In the genomic region with DNA sequence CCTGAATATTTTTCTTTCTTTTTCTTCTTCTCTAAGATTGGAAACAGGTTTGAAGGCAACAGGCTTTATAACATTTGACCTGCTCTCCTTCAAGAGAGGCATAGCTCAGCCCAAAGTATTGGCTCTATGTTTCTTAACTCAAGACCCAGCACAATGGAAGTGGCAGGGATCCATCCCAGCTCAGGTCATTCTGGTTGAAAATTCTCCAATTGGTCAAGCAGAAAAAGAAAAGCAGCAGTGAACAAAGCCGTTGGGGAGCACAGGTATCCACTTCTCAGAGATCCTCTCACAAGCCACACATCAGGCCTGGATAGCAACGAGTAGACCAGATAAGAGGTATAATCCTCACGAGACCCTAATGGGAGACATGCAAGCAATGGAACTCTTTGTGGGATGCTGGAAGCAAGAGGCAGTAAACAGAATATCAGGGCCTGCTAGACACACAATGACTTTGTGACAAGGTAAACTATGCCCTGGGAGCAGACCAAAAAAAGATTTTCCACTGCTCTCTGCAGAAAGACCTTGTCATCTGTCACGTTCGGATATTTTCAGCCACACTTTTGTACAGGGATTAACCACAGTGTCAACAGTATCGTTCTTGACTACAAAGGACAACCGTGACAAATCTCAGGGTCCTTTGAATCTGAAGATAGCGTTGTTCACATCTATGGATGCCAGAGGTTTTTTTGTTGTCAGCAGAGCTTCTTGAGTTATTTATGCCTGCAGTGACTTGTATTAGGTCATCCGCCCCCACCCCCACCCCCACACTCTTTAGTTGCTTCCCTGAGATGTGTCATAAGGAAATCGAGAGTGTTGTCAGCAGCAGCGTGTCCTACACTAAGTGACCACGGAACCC, we compare ENCODE assay signal across 16 mouse cellular contexts. TPM values are rescaled to one million over a fixed set of nuclear protein-coding genes. Genes with fewer than 3 reads are reported as not detected.
A peak's percentile ranks its signal among the peaks of the same experiment; 100 is the strongest.
DNase-seq lines count a peak whose midpoint lies in the region; ATAC-seq and TF ChIP-seq lines count a peak whose summit lies in the region.
"Had no signal": no experiment of that assay in that cellular context is flagged by ENCODE, and none has a peak within 500 bp of the region (broad histone marks: within the 10 kb centered on the region; RNA-seq: fewer than 3 reads in every experiment).

No protein-coding gene starts in this region.

- H3K9ac ChIP-seq in kidney, embryonic 14.5 days (ENCODE audit: low read depth, low read length) = no peak overlapping the region
- H3K9ac ChIP-seq in heart, embryonic 11.5 days (ENCODE audit: low read depth, low read length) = no peak overlapping the region
- H3K9ac ChIP-seq in midbrain, embryonic 13.5 days (replicated peaks) = no peak overlapping the region
- H3K9ac ChIP-seq: liver, embryonic 15.5 days had no signal

- H3K4me1 ChIP-seq in kidney, adult 2 months (ENCODE audit: control insufficient read depth, insufficient read depth, low read length) = no peaks in the 10 kb centered on the region
- no peaks in the 10 kb centered on the region for H3K4me1 ChIP-seq in kidney, embryonic 14.5 days (ENCODE audit: control insufficient read depth, insufficient read depth, low read length)
- H3K4me1 ChIP-seq in heart, embryonic 11.5 days (ENCODE audit: control insufficient read depth, insufficient read depth, low read length) = peaks cover 24% of the 10 kb centered on the region
- H3K4me1 ChIP-seq in midbrain, embryonic 13.5 days (replicated peaks) = peaks cover 30% of the 10 kb centered on the region
- H3K4me1 ChIP-seq: liver, embryonic 15.5 days had no signal

- no peak overlapping the region for H3K4me2 ChIP-seq in kidney, embryonic 14.5 days (replicated peaks; ENCODE audit: low read depth, low read length)
- H3K4me2 ChIP-seq in heart, embryonic 11.5 days = peak overlapping the region; percentile 31; the same call in 1 of the 2 replicates
- H3K4me2 ChIP-seq in midbrain, embryonic 13.5 days (replicated peaks) = no peak overlapping the region
- H3K4me2 ChIP-seq: liver, embryonic 15.5 days had no signal

- H3K36me3 ChIP-seq in kidney, adult 2 months (ENCODE audit: control insufficient read depth, insufficient read depth, low read length) = no peaks in the 10 kb centered on the region
- H3K36me3 ChIP-seq in kidney, embryonic 14.5 days (ENCODE audit: control insufficient read depth, insufficient read depth, low read length) = no peaks in the 10 kb centered on the region
- H3K36me3 ChIP-seq in heart, embryonic 11.5 days (ENCODE audit: control insufficient read depth, insufficient read depth, low read length) = no peaks in the 10 kb centered on the region
- H3K36me3 ChIP-seq in midbrain, embryonic 13.5 days = no peaks in the 10 kb centered on the region
- H3K36me3 ChIP-seq: limb, embryonic 10.5 days; liver, embryonic 15.5 days had no signal

- 0 out of 2 replicates have a peak overlapping the region, but pooled peaks have one; percentile 28 for H3K27ac ChIP-seq in kidney, adult 2 months (ENCODE audit: insufficient read depth, low read depth, low read length)
- no peak overlapping the region for H3K27ac ChIP-seq in kidney, embryonic 14.5 days (ENCODE audit: low read depth, low read length)
- H3K27ac ChIP-seq in heart, embryonic 11.5 days (ENCODE audit: low read depth, low read length) = peak overlapping the region; percentile 89
- no peak overlapping the region for H3K27ac ChIP-seq in midbrain, embryonic 13.5 days
- H3K27ac ChIP-seq: limb, embryonic 10.5 days; liver, embryonic 15.5 days; macrophage had no signal

- H3K9me3 ChIP-seq in kidney, embryonic 14.5 days (ENCODE audit: control insufficient read depth, low read length) = no peaks in the 10 kb centered on the region
- H3K9me3 ChIP-seq in heart, embryonic 11.5 days (replicated peaks; ENCODE audit: control insufficient read depth, low read length) = no peaks in the 10 kb centered on the region
- H3K9me3 ChIP-seq in midbrain, embryonic 13.5 days = no peaks in the 10 kb centered on the region
- H3K9me3 ChIP-seq: limb, embryonic 10.5 days; liver, embryonic 15.5 days had no signal

- TF ChIP-seq POLR2A in kidney, adult 2 months (IDR thresholded peaks at IDR 0.05; ENCODE audit: low read depth, low read length) = no peak

- WGBS in kidney, adult 2 months = 66% methylated on average over 12 of the region's 12 CpGs
- 72% methylated on average over 12 of the region's 12 CpGs for WGBS in kidney, embryonic 14.5 days
- 32% methylated on average over 12 of the region's 12 CpGs for WGBS in heart, embryonic 11.5 days (ENCODE audit: insufficient replicate concordance)
- WGBS in midbrain, embryonic 13.5 days = 29% methylated on average over 12 of the region's 12 CpGs

- no peak for TF ChIP-seq CTCF in kidney, adult 2 months (conservative IDR thresholded peaks at IDR 0.05; ENCODE audit: insufficient read depth, insufficient read length, low read depth, low read length)

- peak; percentile 64 for DNase-seq in kidney, adult 2 months
- peak; percentile 30 for DNase-seq in MN1 (ENCODE audit: low spot score)
- DNase-seq in cerebellum, adult 18-20 months = no peak
- DNase-seq in left cerebral cortex, postnatal 14 days (ENCODE audit: low spot score in 2 of 2) = no peak
- DNase-seq: adrenal gland, postnatal 10 days; thymus, postnatal 4 days had no signal

- H3K4me3 ChIP-seq in kidney, adult 2 months (ENCODE audit: insufficient read depth, low read depth, low read length) = no peak overlapping the region
- H3K4me3 ChIP-seq in kidney, embryonic 14.5 days (ENCODE audit: low read length) = no peak overlapping the region
- no peak overlapping the region for H3K4me3 ChIP-seq in heart, embryonic 11.5 days (ENCODE audit: low read depth, low read length)
- H3K4me3 ChIP-seq in midbrain, embryonic 13.5 days (replicated peaks) = no peak overlapping the region
- H3K4me3 ChIP-seq: limb, embryonic 10.5 days; liver, embryonic 15.5 days had no signal

- ATAC-seq in kidney, embryonic 14.5 days (ENCODE audit: low FRiP score, low TSS enrichment) = no peak
- ATAC-seq in heart, embryonic 11.5 days (replicated peaks; ENCODE audit: insufficient number of reproducible peaks, low FRiP score, low TSS enrichment) = peak; percentile 76
- ATAC-seq in midbrain, embryonic 13.5 days = peak; percentile 68
- ATAC-seq in erythroblast, adult 5-6 weeks (replicated peaks; ENCODE audit: low FRiP score, poor library complexity, severe bottlenecking) = no peak
- ATAC-seq: intestine, embryonic 16.5 days had no signal

- H3K27me3 ChIP-seq in kidney, adult 2 months (replicated peaks; ENCODE audit: control insufficient read depth, insufficient read depth, low read length) = peaks cover 1% of the 10 kb centered on the region; the same call in 1 of the 2 replicates
- no peaks in the 10 kb centered on the region for H3K27me3 ChIP-seq in kidney, embryonic 14.5 days (ENCODE audit: control insufficient read depth, insufficient read depth, low read length)
- H3K27me3 ChIP-seq in heart, embryonic 11.5 days (ENCODE audit: control insufficient read depth, insufficient read depth, low read length) = no peaks in the 10 kb centered on the region
- H3K27me3 ChIP-seq in midbrain, embryonic 13.5 days = no peaks in the 10 kb centered on the region; the same call in 1 of the 2 replicates
- H3K27me3 ChIP-seq: liver, embryonic 15.5 days had no signal

- intact Hi-C loops in left cerebral cortex, postnatal 14 days (cut with DNase I) = no loop called here

RNA-seq across cellular contexts. Expression of gene Scrg1, which starts 54.7 kb away (rescaled TPM):
- polyA plus RNA-seq in kidney, adult 2 months (2012; rRNA removed) = 0.68 and 1.2 TPM in 2 replicates
- not detected in 2 replicates for polyA plus RNA-seq in kidney, embryonic 14.5 days (2014; fragmentation: Nextera tagmentation; extraction: Ambion mirVana)
- 0.68 and 0.72 TPM in 2 replicates for polyA plus RNA-seq in heart, embryonic 11.5 days (2014; fragmentation: Nextera tagmentation; extraction: Ambion mirVana)
- polyA plus RNA-seq in midbrain, embryonic 13.5 days (2015; fragmentation: Nextera tagmentation; extraction: Ambion mirVana) = 2.5 and 3.3 TPM in 2 replicates
- total RNA-seq in left cerebral cortex, postnatal 14 days (2021) = 10 to 100 TPM; 56.8 to 65.6 TPM
- 2.5 TPM in 1 of 2 replicates, not detected in the other for total RNA-seq in erythroblast, adult 5-6 weeks (2015; ENCODE audit: low replicate concordance)
- total RNA-seq in erythroblast, adult 5-6 weeks (2017; ENCODE audit: low replicate concordance) = 2.2 and 4.2 TPM in 2 replicates
- polyA plus RNA-seq: gonadal fat pad, adult 2 months; limb, embryonic 10.5 days; macrophage; small intestine, adult 2 months had no signal

Comparison
In these comparisons a context has a peak if more than half of its experiments do, and no peak if none do; other contexts are left out.
1. H3K27ac ChIP-seq: peak in kidney, adult 2 months (single experiment) and heart, embryonic 11.5 days (single experiment); none in kidney, embryonic 14.5 days (single experiment) and midbrain, embryonic 13.5 days (single experiment).
2. DNase-seq: peak in kidney, adult 2 months (single experiment) and MN1 (single experiment); none in cerebellum, adult 18-20 months (0 of 2) and left cerebral cortex, postnatal 14 days (0 of 2).
3. ATAC-seq: peak in heart, embryonic 11.5 days (single experiment) and midbrain, embryonic 13.5 days (single experiment); none in kidney, embryonic 14.5 days (single experiment) and erythroblast, adult 5-6 weeks (single experiment).